Mouse (Mus musculus) myocyte (in vitro differentiated cells): Measurements from ENCODE around the gene Islr. TPM values are rescaled to one million over a fixed set of nuclear protein-coding genes. Genes with fewer than 3 reads are reported as not detected.

Source experiments
- H3K27me3 ChIP-seq: one replicate; pipeline ENCODE4 v1.6.1; 2011; ENCODE audit not compliant: control insufficient read depth, insufficient read depth, insufficient read length
- H3K36me3 ChIP-seq: one replicate; pipeline ENCODE4 v1.6.1; 2011; ENCODE audit not compliant: control insufficient read depth, insufficient read depth
- H3K4me2 ChIP-seq: one replicate; pipeline ENCODE4 v1.6.1; 2011; ENCODE audit warnings: low read depth, control low read depth
- H3K4me3 ChIP-seq: one replicate; pipeline ENCODE4 v1.5.1; 2011; ENCODE audit warnings: mild to moderate bottlenecking, control low read depth, moderate library complexity
- H3K79me2 ChIP-seq: one replicate; pipeline ENCODE4 v1.6.1; 2011; ENCODE audit not compliant: control insufficient read depth, insufficient read depth
- H3ac ChIP-seq: one replicate; pipeline ENCODE4 v1.6.1; 2011; ENCODE audit not compliant: control insufficient read depth, insufficient read length
- CEBPB ChIP-seq: IDR thresholded peaks from 2 replicates; pipeline ENCODE4 v1.6.1; 2011; ENCODE audit warnings: mild to moderate bottlenecking, moderate library complexity; ENCODE audit not compliant: poor library complexity, insufficient read depth, severe bottlenecking
- E2F4 ChIP-seq: IDR thresholded peaks from one replicate; pipeline ENCODE4 v1.6.1; 2011; ENCODE audit warnings: mild to moderate bottlenecking, control low read depth, moderate library complexity; ENCODE audit not compliant: insufficient read depth
- MAX ChIP-seq: IDR thresholded peaks from one replicate; pipeline ENCODE4 v1.6.1; 2011; ENCODE audit warnings: low read depth, mild to moderate bottlenecking, control low read depth
- MYOD1 ChIP-seq, 3 experiments: IDR thresholded peaks; one replicate each; pipeline ENCODE4 v1.6.1; 2011; ENCODE audit warnings: control low read depth in 2 of 3, low read depth in 2 of 3, mild to moderate bottlenecking in 2 of 3, moderate library complexity in 1 of 3; ENCODE audit not compliant: insufficient read length in 2 of 3, control insufficient read depth in 1 of 3
- MYOG ChIP-seq, 3 experiments: IDR thresholded peaks; one replicate each; pipeline ENCODE4 v1.6.1; 2011; ENCODE audit warnings: control low read depth in 2 of 3, low read depth in 2 of 3, mild to moderate bottlenecking in 2 of 3; ENCODE audit not compliant: insufficient read length in 2 of 3, control insufficient read depth in 1 of 3, insufficient read depth in 1 of 3
- POLR2A ChIP-seq: IDR thresholded peaks from one replicate; pipeline ENCODE4 v1.6.1; 2011; ENCODE audit warnings: low read depth, mild to moderate bottlenecking, control low read depth, moderate library complexity; ENCODE audit not compliant: insufficient read length
- POLR2AphosphoS2 ChIP-seq: IDR thresholded peaks from one replicate; pipeline ENCODE4 v1.6.1; 2011; ENCODE audit warnings: low read depth, control low read depth; ENCODE audit not compliant: insufficient read length
- REST ChIP-seq: IDR thresholded peaks from one replicate; pipeline ENCODE4 v1.6.1; 2011; ENCODE audit warnings: mild to moderate bottlenecking, control low read depth, moderate library complexity; ENCODE audit not compliant: insufficient read depth, insufficient read length
- SRF ChIP-seq: IDR thresholded peaks from one replicate; pipeline ENCODE4 v1.6.1; 2011; ENCODE audit warnings: low read depth; ENCODE audit not compliant: control insufficient read depth, insufficient read length
- TCF12 ChIP-seq: IDR thresholded peaks from one replicate; pipeline ENCODE4 v1.6.1; 2011; ENCODE audit warnings: mild to moderate bottlenecking, control low read depth; ENCODE audit not compliant: poor library complexity, insufficient read depth, severe bottlenecking
- TCF3 ChIP-seq: IDR thresholded peaks from one replicate; pipeline ENCODE4 v1.6.1; 2011; ENCODE audit warnings: low read depth, control low read depth; ENCODE audit not compliant: insufficient read length
- USF1 ChIP-seq: IDR thresholded peaks from one replicate; pipeline ENCODE4 v1.6.1; 2011; ENCODE audit warnings: low read depth, mild to moderate bottlenecking, control low read depth, moderate library complexity
- polyA plus RNA-seq: library from polyadenylated mRNA; unstranded; fragments of >200 nt; fragmentation: generic; extraction: Trizol; gene quantifications from one replicate; pipeline ENCODE4 v1.2.1, GENCODE M21; 2012; ENCODE audit warnings: missing spikeins

Gene Islr
- polyA plus RNA-seq, 1 experiment = 30.3 TPM

DNA sequence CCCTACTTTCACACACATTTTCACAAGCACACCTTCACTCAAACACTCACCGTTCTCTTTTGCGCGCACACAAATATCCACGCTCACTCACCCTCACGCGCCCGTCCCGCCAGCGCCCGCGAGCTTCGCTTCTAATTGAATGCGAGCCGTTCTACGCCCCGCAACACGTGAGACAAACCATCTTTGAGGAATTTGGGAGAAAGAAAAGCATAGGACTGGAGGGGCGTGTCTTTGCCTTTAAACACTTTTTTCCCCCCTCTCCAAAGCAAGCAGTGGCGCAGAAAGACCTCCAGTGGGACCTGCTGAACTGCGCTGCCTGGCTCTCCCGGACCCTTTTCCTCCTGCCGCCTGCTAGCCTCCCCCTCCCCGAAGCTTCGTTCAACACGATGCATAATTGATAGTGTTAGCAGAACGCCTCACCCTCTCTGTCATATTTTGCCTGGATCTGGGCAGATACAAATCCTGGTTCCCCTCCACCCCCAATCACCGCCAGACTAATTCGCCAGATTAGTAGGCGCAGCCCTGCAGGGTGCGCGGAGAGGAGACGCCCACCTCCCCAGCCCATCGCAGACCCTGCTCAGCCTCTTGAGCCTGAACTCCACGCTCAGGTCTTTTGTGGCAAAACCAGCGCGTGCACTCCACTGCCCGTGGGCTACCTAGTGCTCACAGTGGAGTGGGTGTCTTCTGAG, 2.1 kb downstream of the Islr start:
- TF ChIP-seq REST = no peak
- no peak for TF ChIP-seq MYOG (IDR thresholded peaks at IDR 0.05; ENCODE audit: control insufficient read depth in 1 of 3, insufficient read depth in 1 of 3, insufficient read length in 2 of 3, low read depth in 2 of 3)
- TF ChIP-seq POLR2AphosphoS2 = no peak
- no peak for TF ChIP-seq MYOD1 (IDR thresholded peaks at IDR 0.05; ENCODE audit: control insufficient read depth in 1 of 3, insufficient read length in 2 of 3, low read depth in 2 of 3)
- H3K27me3 ChIP-seq = no peaks in the 10 kb centered on the region
- H3K4me3 ChIP-seq = no peak overlapping the region
- H3ac ChIP-seq = no peak overlapping the region
- no peaks in the 10 kb centered on the region for H3K79me2 ChIP-seq
- no peaks in the 10 kb centered on the region for H3K36me3 ChIP-seq
- no peak overlapping the region for H3K4me2 ChIP-seq

- no peak overlapping the region for H3ac ChIP-seq
- H3K36me3 ChIP-seq = no peaks in the 10 kb centered on the region
- no peak for TF ChIP-seq REST
- TF ChIP-seq MYOG (IDR thresholded peaks at IDR 0.05; ENCODE audit: control insufficient read depth in 1 of 3, insufficient read depth in 1 of 3, insufficient read length in 2 of 3, low read depth in 2 of 3) = no peak
- TF ChIP-seq CEBPB = no peak
- no peak for TF ChIP-seq TCF3
- no peak for TF ChIP-seq MYOD1 (IDR thresholded peaks at IDR 0.05; ENCODE audit: control insufficient read depth in 1 of 3, insufficient read length in 2 of 3, low read depth in 2 of 3)
- no peak for TF ChIP-seq TCF12
- no peak for TF ChIP-seq POLR2A
- TF ChIP-seq SRF = no peak
- TF ChIP-seq POLR2AphosphoS2 = no peak
- no peak for TF ChIP-seq USF1
- TF ChIP-seq MAX = no peak
- no peak for TF ChIP-seq E2F4
- H3K4me3 ChIP-seq = no peak overlapping the region
- H3K27me3 ChIP-seq = no peaks in the 10 kb centered on the region
- H3K4me2 ChIP-seq = no peak overlapping the region
- no peaks in the 10 kb centered on the region for H3K79me2 ChIP-seq
These were observed 2.8 kb downstream of the Islr start for GRCm38 (mm10) chr9:58201091-58201842.

DNA sequence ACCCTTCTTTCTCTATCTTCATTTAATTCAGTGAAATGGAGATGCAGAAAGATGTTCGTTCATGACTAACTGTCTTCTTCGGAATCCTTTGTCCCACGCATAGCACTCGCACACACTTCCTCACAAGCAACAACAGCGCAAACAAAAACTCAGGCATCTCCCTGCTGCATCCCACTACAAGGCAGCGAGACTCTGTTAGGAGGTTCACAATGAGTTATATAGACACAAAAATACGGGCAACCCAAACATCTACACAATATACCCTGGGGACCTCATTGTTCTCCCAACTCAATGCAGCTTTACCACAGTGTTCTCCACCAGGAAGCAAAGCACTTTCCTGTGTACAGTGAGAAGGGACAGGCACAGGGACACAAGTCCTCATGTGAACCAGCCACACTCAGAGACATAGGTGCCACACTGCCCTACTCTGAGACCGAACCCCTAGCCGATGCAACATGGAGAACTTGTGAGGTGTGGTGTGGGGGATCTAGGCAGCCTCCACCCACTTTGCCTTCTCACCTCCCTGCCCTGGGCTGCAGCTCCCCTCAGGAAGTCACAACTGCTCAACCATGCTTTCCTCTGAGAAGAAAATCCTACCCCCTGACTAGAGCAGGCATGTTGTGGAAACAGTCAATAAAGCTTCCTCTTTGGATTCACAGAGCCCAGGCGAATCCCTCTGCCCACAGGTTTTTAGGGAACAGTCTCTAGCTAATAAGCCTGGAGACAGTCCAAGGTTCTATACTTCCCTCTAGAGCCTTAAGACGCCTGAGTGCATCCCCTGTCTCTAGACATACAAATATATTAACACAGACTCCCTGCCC, 3.6 kb downstream of the Islr start:
- TF ChIP-seq TCF12 (no peak), MAX (no peak), E2F4 (no peak), USF1 (no peak), SRF (no peak), POLR2A (no peak), MYOD1 (IDR thresholded peaks at IDR 0.05; ENCODE audit: control insufficient read depth in 1 of 3, insufficient read length in 2 of 3, low read depth in 2 of 3) (no peak), MYOG (IDR thresholded peaks at IDR 0.05; ENCODE audit: control insufficient read depth in 1 of 3, insufficient read depth in 1 of 3, insufficient read length in 2 of 3, low read depth in 2 of 3) (no peak)
- Histone ChIP-seq H3K79me2 (no peaks in the 10 kb centered on the region), H3K27me3 (no peaks in the 10 kb centered on the region), H3K36me3 (no peaks in the 10 kb centered on the region), H3K4me3 (no peak overlapping the region), H3K4me2 (no peak overlapping the region), H3ac (no peak overlapping the region)

DNA sequence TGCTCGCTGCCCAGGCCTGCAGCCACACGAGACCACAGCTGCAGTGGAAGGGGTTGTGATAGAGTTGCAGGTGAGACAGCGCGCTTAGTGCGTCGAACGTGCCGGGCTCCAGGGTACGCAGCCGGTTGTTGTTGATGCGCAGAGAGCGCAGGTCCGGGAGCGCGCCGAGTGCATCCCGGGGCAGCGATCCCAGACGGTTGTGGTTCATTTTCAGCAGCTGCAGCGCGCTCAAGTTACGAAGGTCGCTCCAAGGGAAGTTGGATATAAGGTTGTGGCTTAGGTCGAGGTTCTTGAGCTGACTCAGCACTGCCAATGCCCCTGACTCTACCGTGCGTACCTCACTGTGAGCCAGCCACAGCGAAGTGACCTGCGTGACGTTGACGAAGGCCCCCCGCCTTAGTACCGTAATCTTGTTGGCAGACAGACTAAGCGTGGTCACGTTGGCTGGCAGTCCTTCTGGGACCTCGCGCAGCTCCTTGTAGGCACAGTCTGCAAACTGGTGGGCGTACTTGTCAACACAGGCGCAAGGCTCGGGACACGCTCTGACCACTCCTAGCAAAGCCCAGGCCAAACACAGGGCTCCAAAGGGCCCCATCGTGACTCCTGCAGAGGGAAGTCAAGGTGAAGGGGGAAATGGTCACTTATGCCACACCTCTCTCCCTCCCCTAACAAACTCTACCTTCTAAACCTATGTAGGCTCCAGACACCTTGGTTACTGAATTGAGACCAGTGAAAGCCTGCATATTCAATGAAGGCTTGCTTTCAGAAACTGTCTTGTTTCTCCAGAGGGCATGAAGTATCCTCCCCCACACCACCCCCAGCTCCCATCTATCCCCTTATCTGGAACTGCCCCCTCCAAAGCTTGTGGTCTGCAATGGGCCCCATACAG, 4.5 kb downstream of the Islr start:
- Histone ChIP-seq H3K4me3 (no peak overlapping the region), H3K36me3 (no peaks in the 10 kb centered on the region), H3K4me2 (peak overlapping the region; percentile 80), H3ac (no peak overlapping the region), H3K79me2 (no peaks in the 10 kb centered on the region), H3K27me3 (no peaks in the 10 kb centered on the region)
- TF ChIP-seq REST (no peak), MYOG (IDR thresholded peaks at IDR 0.05; ENCODE audit: control insufficient read depth in 1 of 3, insufficient read depth in 1 of 3, insufficient read length in 2 of 3, low read depth in 2 of 3) (peak; percentile 15 to 84 (median 58)), MAX (no peak), MYOD1 (IDR thresholded peaks at IDR 0.05; ENCODE audit: control insufficient read depth in 1 of 3, insufficient read length in 2 of 3, low read depth in 2 of 3) (peak in 2 of 3 experiments; percentile 79 to 81)
